Mouse (Mus musculus): ENCODE measurements around the gene Chml. TPM values are rescaled to one million over a fixed set of nuclear protein-coding genes. Genes with fewer than 3 reads are reported as not detected.

The Chml gene
- polyA plus RNA-seq, 1 experiment from 2014 or later = 4.3 TPM

GRCm38 (mm10) chr1:175680995-175681394 is 11.7 kb downstream of the Chml start:
- Histone ChIP-seq H3K27me3 (ENCODE audit: insufficient read depth, poor library complexity, severe bottlenecking) (no peaks in the 10 kb centered on the region), H3K36me3 (peaks cover 36% of the 10 kb centered on the region), H3K27ac (no peak overlapping the region), H3K9me3 (no peaks in the 10 kb centered on the region), H3K4me1 (replicated peaks) (no peaks in the 10 kb centered on the region), H3K4me3 (no peak overlapping the region)
- 89% methylated on average over 6 of the region's 6 CpGs for WGBS
- no peak for DNase-seq (ENCODE audit: low spot score)

GRCm38 (mm10) chr1:175677459-175677858 is 15.2 kb downstream of the Chml start:
- Histone ChIP-seq H3K4me3 (no peak overlapping the region), H3K9me3 (no peaks in the 10 kb centered on the region), H3K27ac (no peak overlapping the region), H3K4me1 (replicated peaks) (no peaks in the 10 kb centered on the region), H3K36me3 (peaks cover 19% of the 10 kb centered on the region), H3K27me3 (ENCODE audit: insufficient read depth, poor library complexity, severe bottlenecking) (no peaks in the 10 kb centered on the region)
- no peak for DNase-seq (ENCODE audit: low spot score)
- 86% methylated on average over 6 of the region's 6 CpGs for WGBS

- DNase-seq (ENCODE audit: low spot score) = no peak
- H3K36me3 ChIP-seq = peaks cover 12% of the 10 kb centered on the region
- H3K9me3 ChIP-seq = no peaks in the 10 kb centered on the region
- H3K4me3 ChIP-seq = no peak overlapping the region
- WGBS = 91% methylated on average over 6 of the region's 6 CpGs
- H3K27me3 ChIP-seq (ENCODE audit: insufficient read depth, poor library complexity, severe bottlenecking) = no peaks in the 10 kb centered on the region
- no peak overlapping the region for H3K27ac ChIP-seq
- no peaks in the 10 kb centered on the region for H3K4me1 ChIP-seq (replicated peaks)
Measured at GRCm38 (mm10) chr1:175675116-175675515, 17.6 kb downstream of the Chml start.

- DNase-seq (ENCODE audit: low spot score) = no peak
- Histone ChIP-seq H3K4me3 (no peak overlapping the region), H3K4me1 (replicated peaks) (no peaks in the 10 kb centered on the region), H3K36me3 (peaks cover 12% of the 10 kb centered on the region), H3K27ac (no peak overlapping the region), H3K9me3 (no peaks in the 10 kb centered on the region), H3K27me3 (ENCODE audit: insufficient read depth, poor library complexity, severe bottlenecking) (no peaks in the 10 kb centered on the region)
- WGBS = 88% methylated on average over 7 of the region's 7 CpGs
Measured at GRCm38 (mm10) chr1:175673563-175674325, 19.0 kb downstream of the Chml start.

GRCm38 (mm10) chr1:175671626-175672025 is 21.1 kb downstream of the Chml start:
- Histone ChIP-seq H3K4me3 (no peak overlapping the region), H3K27me3 (ENCODE audit: insufficient read depth, poor library complexity, severe bottlenecking) (no peaks in the 10 kb centered on the region), H3K9me3 (no peaks in the 10 kb centered on the region), H3K27ac (no peak overlapping the region), H3K36me3 (peaks cover 6% of the 10 kb centered on the region; the same call in 1 of the 2 replicates), H3K4me1 (replicated peaks) (no peaks in the 10 kb centered on the region)
- no peak for DNase-seq (ENCODE audit: low spot score)
- WGBS = 48% methylated on average over 1 of the region's 1 CpGs

- Histone ChIP-seq H3K36me3 (peaks cover 3% of the 10 kb centered on the region; the same call in 1 of the 2 replicates), H3K9me3 (no peaks in the 10 kb centered on the region)
Measured at GRCm38 (mm10) chr1:175670042-175670441, 22.7 kb downstream of the Chml start.

GRCm38 (mm10) chr1:175669456-175669855 is 23.2 kb downstream of the Chml start:
- 91% methylated on average over 3 of the region's 3 CpGs for WGBS
- no peaks in the 10 kb centered on the region for H3K27me3 ChIP-seq (ENCODE audit: insufficient read depth, poor library complexity, severe bottlenecking)
- DNase-seq (ENCODE audit: low spot score) = no peak
- H3K27ac ChIP-seq = no peak overlapping the region
- peaks cover 6% of the 10 kb centered on the region; the same call in 1 of the 2 replicates for H3K36me3 ChIP-seq
- H3K9me3 ChIP-seq = no peaks in the 10 kb centered on the region
- H3K4me1 ChIP-seq (replicated peaks) = peaks cover 5% of the 10 kb centered on the region; the same call in 1 of the 2 replicates
- no peak overlapping the region for H3K4me3 ChIP-seq

More at GRCm38 (mm10) chr1:175670042-175670441, 22.7 kb downstream of the Chml start:
- Histone ChIP-seq H3K27me3 (ENCODE audit: insufficient read depth, poor library complexity, severe bottlenecking) (no peaks in the 10 kb centered on the region), H3K4me1 (replicated peaks) (peaks cover 5% of the 10 kb centered on the region; the same call in 1 of the 2 replicates), H3K4me3 (no peak overlapping the region), H3K27ac (no peak overlapping the region)
- no peak for DNase-seq (ENCODE audit: low spot score)
- WGBS = 82% methylated on average over 7 of the region's 7 CpGs

- DNase-seq (ENCODE audit: low spot score) = peak; percentile 15
- Histone ChIP-seq H3K27me3 (ENCODE audit: insufficient read depth, poor library complexity, severe bottlenecking) (no peaks in the 10 kb centered on the region), H3K36me3 (peaks cover 9% of the 10 kb centered on the region), H3K27ac (no peak overlapping the region), H3K4me3 (no peak overlapping the region), H3K9me3 (no peaks in the 10 kb centered on the region), H3K4me1 (replicated peaks) (peaks cover 5% of the 10 kb centered on the region; the same call in 1 of the 2 replicates)
- 81% methylated on average over 5 of the region's 5 CpGs for WGBS
Measured at GRCm38 (mm10) chr1:175668666-175669405, 23.9 kb downstream of the Chml start.

- no peaks in the 10 kb centered on the region for H3K9me3 ChIP-seq
- 95% methylated on average over 4 of the region's 4 CpGs for WGBS
- no peak overlapping the region for H3K27ac ChIP-seq
Measured at GRCm38 (mm10) chr1:175659900-175660299, 32.8 kb downstream of the Chml start.

GRCm38 (mm10) chr1:175648615-175649014 is 44.1 kb downstream of the Chml start:
- WGBS = 93% methylated on average over 4 of the region's 4 CpGs
- no peaks in the 10 kb centered on the region for H3K27me3 ChIP-seq (ENCODE audit: insufficient read depth, poor library complexity, severe bottlenecking)
- no peaks in the 10 kb centered on the region for H3K36me3 ChIP-seq
- no peaks in the 10 kb centered on the region for H3K4me1 ChIP-seq (replicated peaks)
- no peak overlapping the region for H3K27ac ChIP-seq
- H3K4me3 ChIP-seq = no peak overlapping the region
- H3K9me3 ChIP-seq = no peaks in the 10 kb centered on the region
- DNase-seq (ENCODE audit: low spot score) = no peak

More at GRCm38 (mm10) chr1:175659900-175660299, 32.8 kb downstream of the Chml start:
- DNase-seq (ENCODE audit: low spot score) = no peak
- no peak overlapping the region for H3K4me3 ChIP-seq
- peaks cover 26% of the 10 kb centered on the region for H3K36me3 ChIP-seq
- no peaks in the 10 kb centered on the region for H3K4me1 ChIP-seq (replicated peaks)
- H3K27me3 ChIP-seq (ENCODE audit: insufficient read depth, poor library complexity, severe bottlenecking) = no peaks in the 10 kb centered on the region

GRCm38 (mm10) chr1:175646952-175647351 is 45.7 kb downstream of the Chml start:
- WGBS = 81% methylated on average over 9 of the region's 9 CpGs
- Histone ChIP-seq H3K4me3 (no peak overlapping the region), H3K9me3 (no peaks in the 10 kb centered on the region), H3K4me1 (replicated peaks) (no peaks in the 10 kb centered on the region), H3K27ac (no peak overlapping the region), H3K27me3 (ENCODE audit: insufficient read depth, poor library complexity, severe bottlenecking) (no peaks in the 10 kb centered on the region), H3K36me3 (no peaks in the 10 kb centered on the region)
- DNase-seq (ENCODE audit: low spot score) = no peak

- no peaks in the 10 kb centered on the region for H3K36me3 ChIP-seq
- DNase-seq (ENCODE audit: low spot score) = no peak
- H3K4me3 ChIP-seq = no peak overlapping the region
- no peaks in the 10 kb centered on the region for H3K27me3 ChIP-seq (ENCODE audit: insufficient read depth, poor library complexity, severe bottlenecking)
- 80% methylated on average over 5 of the region's 5 CpGs for WGBS
- no peaks in the 10 kb centered on the region for H3K4me1 ChIP-seq (replicated peaks)
- H3K9me3 ChIP-seq = no peaks in the 10 kb centered on the region
- H3K27ac ChIP-seq = no peak overlapping the region
Measured at GRCm38 (mm10) chr1:175643496-175644265, 49.0 kb downstream of the Chml start.
